Mouse (Mus musculus) c-Kit-positive CD71-positive TER-119-negative erythroid progenitor cells, embryonic 14.5 days (primary cell): ENCODE data around the gene Baiap2.

Experiments used
- DNase-seq: peaks from one replicate; pipeline ENCODE4 v3.0.0-alpha.2; 2013; ENCODE audit warnings: low read depth

Baiap2 gene

DNA sequence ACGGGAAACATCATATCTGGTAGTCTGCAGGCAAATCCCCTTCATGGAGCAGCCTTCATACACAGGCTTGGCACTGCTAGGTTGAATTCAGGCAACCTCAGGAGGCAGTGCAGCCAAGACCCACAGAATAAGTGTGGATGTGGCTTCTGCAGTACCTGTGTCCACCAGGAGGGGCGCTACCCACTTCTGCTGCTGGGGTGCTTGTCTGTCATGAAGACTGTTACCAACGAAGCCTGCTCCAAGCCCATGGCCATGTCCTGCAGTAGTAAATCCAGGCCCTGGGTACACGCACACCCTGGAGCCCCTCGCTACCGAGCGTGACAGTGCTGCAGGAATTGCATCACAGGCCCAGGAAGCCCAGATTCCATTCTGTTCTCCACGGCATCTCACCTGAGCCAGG is 22.7 kb upstream of the Baiap2 start:
- DNase-seq: no peak

- no peak for DNase-seq
Measured at GRCm38 (mm10) chr11:119920668-119921067, 21.9 kb upstream of the Baiap2 start.

GRCm38 (mm10) chr11:119925176-119925575 is 17.4 kb upstream of the Baiap2 start:
- DNase-seq: no peak

DNA sequence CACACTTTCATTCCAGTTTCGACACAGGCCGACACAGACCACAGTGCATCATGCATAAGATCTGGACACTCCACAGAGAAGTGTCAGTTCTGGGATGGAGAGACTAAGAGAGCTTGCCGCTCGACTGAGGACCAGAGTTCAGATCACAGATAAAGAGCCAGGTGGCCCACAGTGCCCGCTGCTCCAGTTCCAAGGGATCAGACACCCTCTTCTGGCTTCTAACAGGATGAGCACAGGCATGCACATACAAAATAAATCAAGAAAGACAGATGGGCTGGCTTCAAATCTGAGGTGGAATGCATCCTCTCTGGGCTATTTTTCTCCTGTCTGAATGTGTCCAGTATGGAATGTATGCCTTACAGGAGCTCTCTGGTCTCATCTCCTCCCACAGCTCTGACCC is 15.8 kb upstream of the Baiap2 start:
- DNase-seq: no peak

DNA sequence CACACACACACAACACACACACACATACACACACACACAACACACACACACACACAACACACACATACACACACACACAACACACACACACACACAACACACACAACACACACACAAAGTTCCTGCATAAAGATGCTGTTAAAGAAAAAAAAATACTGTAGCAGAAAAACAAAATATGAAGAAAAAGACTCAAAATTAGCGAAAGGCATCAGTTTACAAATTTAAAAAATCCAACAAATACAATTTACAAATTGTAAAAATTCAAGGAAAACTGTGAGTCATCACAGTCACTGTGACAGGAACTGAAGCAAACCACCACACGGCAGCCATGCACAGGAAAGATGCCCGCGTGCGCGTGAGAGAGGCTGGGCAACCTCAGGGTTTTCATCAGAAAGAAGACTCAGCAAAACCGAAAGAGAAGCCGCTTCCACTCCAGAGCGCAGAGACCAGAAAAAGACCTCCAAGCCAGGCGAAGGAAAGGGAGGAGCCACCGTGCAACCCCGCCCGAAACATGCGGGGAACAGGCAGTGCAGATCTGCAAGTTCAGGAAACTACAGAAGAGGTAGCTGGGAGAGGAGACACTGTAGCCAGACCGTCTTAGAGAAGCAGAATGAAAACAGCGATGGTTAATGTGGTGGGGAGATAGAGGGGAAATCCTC is 14.4 kb upstream of the Baiap2 start:
- DNase-seq: no peak

GRCm38 (mm10) chr11:119929603-119930265 is 12.8 kb upstream of the Baiap2 start:
- DNase-seq: no peak

DNA sequence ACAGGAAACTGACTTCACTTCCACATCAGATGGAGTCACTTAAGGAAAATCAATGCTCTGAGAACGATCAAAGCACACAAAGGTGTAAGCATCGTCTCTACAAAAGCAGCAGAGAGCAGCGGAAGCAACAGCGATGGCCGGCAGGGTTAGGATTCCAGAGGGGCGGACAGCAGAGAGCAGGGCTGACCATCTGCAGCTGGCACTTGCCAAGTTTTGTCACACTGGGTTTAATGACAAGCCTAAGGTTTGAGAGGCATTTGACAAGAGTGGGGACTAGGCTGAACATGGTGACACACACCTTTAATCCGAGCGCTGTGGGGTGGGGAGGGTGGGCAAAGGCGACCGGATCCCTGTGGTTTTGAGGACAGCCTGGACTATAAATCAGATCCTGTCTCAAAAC is 10.8 kb upstream of the Baiap2 start:
- no peak for DNase-seq

DNA sequence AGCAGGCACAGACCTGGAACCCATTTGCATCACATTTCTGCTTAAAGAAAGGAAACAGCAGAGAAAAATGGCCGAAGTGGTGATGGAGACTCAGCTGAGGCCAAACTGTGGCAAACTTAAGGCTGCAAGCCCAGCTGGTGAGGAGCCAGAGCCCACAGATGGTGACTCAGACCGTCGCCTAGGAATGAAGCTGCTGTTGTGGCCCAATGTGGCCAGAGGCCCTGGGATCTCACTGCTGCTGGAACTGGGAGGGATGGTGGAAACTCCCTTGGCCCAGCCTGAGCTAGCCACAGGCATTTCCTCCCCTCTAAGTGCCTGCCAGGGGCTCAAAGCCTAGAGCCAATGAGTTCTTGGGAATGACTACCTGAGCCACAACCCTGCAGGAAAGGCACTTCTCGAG is 9.4 kb upstream of the Baiap2 start:
- no peak for DNase-seq

GRCm38 (mm10) chr11:119933819-119934583 is 8.6 kb upstream of the Baiap2 start:
- no peak for DNase-seq

GRCm38 (mm10) chr11:119934773-119935172 is 7.8 kb upstream of the Baiap2 start:
- no peak for DNase-seq

GRCm38 (mm10) chr11:119935457-119935856 is 7.1 kb upstream of the Baiap2 start:
- no peak for DNase-seq

- no peak for DNase-seq
Measured at GRCm38 (mm10) chr11:119936456-119936855, 6.1 kb upstream of the Baiap2 start.

DNA sequence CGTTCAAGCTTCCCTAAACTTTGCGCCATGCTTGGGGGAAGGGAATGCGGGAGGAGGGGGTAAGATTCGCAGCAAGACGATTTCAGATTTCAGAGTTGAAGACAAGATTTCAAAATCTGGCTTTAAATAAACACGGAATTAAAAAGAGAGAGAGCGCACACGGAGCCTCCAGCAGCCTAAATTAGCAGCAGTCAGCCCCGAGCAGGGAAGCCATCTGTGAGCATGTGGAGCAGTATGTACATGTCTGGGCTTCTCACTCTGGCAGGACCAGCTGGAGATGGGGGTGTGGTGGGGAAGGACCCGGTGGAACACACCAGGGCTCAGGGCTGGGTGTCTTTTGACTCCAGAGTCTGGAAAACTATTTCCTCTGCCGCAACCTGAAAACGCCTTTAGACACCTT is 5.3 kb upstream of the Baiap2 start:
- DNase-seq: no peak

GRCm38 (mm10) chr11:119937772-119938502 is 4.6 kb upstream of the Baiap2 start:
- no peak for DNase-seq

- DNase-seq: no peak
Measured at GRCm38 (mm10) chr11:119939073-119939710, 3.4 kb upstream of the Baiap2 start.

GRCm38 (mm10) chr11:119939711-119940106 is 2.9 kb upstream of the Baiap2 start:
- DNase-seq: no peak

GRCm38 (mm10) chr11:119940142-119940541 is 2.4 kb upstream of the Baiap2 start:
- no peak for DNase-seq

- DNase-seq: no peak
Measured at GRCm38 (mm10) chr11:119941794-119942193, 769 bp upstream of the Baiap2 start.

GRCm38 (mm10) chr11:119942201-119942726 is 299 bp upstream of the Baiap2 start:
- DNase-seq: no peak

GRCm38 (mm10) chr11:119943428-119943988 is 945 bp downstream of the Baiap2 start:
- DNase-seq: no peak

- no peak for DNase-seq
Measured at GRCm38 (mm10) chr11:119945343-119945742, 2.8 kb downstream of the Baiap2 start.
